Mouse (Mus musculus) E14TG2a.4 (cell line): ENCODE data around the gene Pla2g16.

Source experiments
- CTCF ChIP-seq: conservative IDR thresholded peaks from 2 replicates; pipeline ENCODE4 v1.5.1; 2014; ENCODE audit warnings: low read length
- NANOG ChIP-seq: IDR thresholded peaks from 2 replicates; pipeline ENCODE4 v1.6.1; 2014; ENCODE audit warnings: borderline replicate concordance, low read length, mixed read lengths

- no peak for TF ChIP-seq CTCF
- no peak for TF ChIP-seq NANOG
These were observed 33.5 kb upstream of the Pla2g16 start for GRCm38 (mm10) chr19:7523781-7524180.
